In genomic region chr14:37110456-37110855, GRCm38 (mm10) we compare ENCODE assay signal across 31 mouse cellular contexts. TPM values are rescaled to one million over a fixed set of nuclear protein-coding genes. Genes with fewer than 3 reads are reported as not detected.
DNase-seq lines count a peak whose midpoint lies in the region; ATAC-seq and TF ChIP-seq lines count a peak whose summit lies in the region.
"Had no signal": no experiment of that assay in that cellular context is flagged by ENCODE, and none has a peak within 500 bp of the region (broad histone marks: within the 10 kb centered on the region; RNA-seq: fewer than 3 reads in every experiment).

No protein-coding gene starts in this region.

- no peak for TF ChIP-seq CTCF in intestine, postnatal 0 days (IDR thresholded peaks at IDR 0.05; ENCODE audit: low read depth)

- H3K4me3 ChIP-seq in limb, embryonic 12.5 days (replicated peaks) = no peak overlapping the region
- no peak overlapping the region for H3K4me3 ChIP-seq in limb, embryonic 10.5 days
- H3K4me3 ChIP-seq in intestine, postnatal 0 days (ENCODE audit: low read depth, low read length) = no peak overlapping the region
- H3K4me3 ChIP-seq: heart, embryonic 12.5 days; hindbrain, embryonic 13.5 days; limb, embryonic 13.5 days; liver, embryonic 13.5 days had no signal

- 51% methylated on average over 2 of the region's 2 CpGs for WGBS in limb, embryonic 12.5 days
- 60% methylated on average over 2 of the region's 2 CpGs for WGBS in limb, embryonic 10.5 days
- WGBS in intestine, postnatal 0 days = 47% methylated on average over 2 of the region's 2 CpGs

- DNase-seq in embryo, embryonic 10.5 days (ENCODE audit: low spot score) = peak; percentile 8
- DNase-seq in embryo, embryonic 10 days (ENCODE audit: low spot score) = no peak
- DNase-seq in limb, embryonic 10.5 days (ENCODE audit: low spot score) = no peak
- peak; percentile 38 for DNase-seq in Muller cell, postnatal 12 days (ENCODE audit: inconsistent ontology term)
- DNase-seq in yolk sac, embryonic 10.5 days (ENCODE audit: low spot score) = no peak
- no peak for DNase-seq in gastrocnemius, postnatal 14 days
- DNase-seq: adrenal gland, postnatal 14 days; cerebellum, adult 8-10 months; forebrain, postnatal 0 days; gastrocnemius, postnatal 25 days; heart, adult 18-20 months; heart, postnatal 10 days; kidney, adult 8-10 months; kidney, postnatal 10 days; liver, embryonic 13.5 days; lung, embryonic 14.5 days; lung, postnatal 36 days had no signal

- H3K9me3 ChIP-seq in limb, embryonic 12.5 days = no peaks in the 10 kb centered on the region
- no peaks in the 10 kb centered on the region for H3K9me3 ChIP-seq in limb, embryonic 10.5 days (replicated peaks)
- no peaks in the 10 kb centered on the region for H3K9me3 ChIP-seq in intestine, postnatal 0 days (ENCODE audit: control insufficient read depth)
- H3K9me3 ChIP-seq: heart, embryonic 12.5 days; hindbrain, embryonic 13.5 days; limb, embryonic 13.5 days; liver, embryonic 13.5 days had no signal

- no peak for ATAC-seq in limb, embryonic 12.5 days (ENCODE audit: insufficient number of reproducible peaks, insufficient read depth, low FRiP score, low TSS enrichment, low read depth)
- ATAC-seq in intestine, postnatal 0 days = no peak
- ATAC-seq: forebrain, postnatal 0 days; midbrain, embryonic 16.5 days had no signal

- no peak overlapping the region for H3K9ac ChIP-seq in limb, embryonic 12.5 days (replicated peaks)
- H3K9ac ChIP-seq in intestine, postnatal 0 days (ENCODE audit: low read depth, low read length) = no peak overlapping the region
- H3K9ac ChIP-seq: forebrain, postnatal 0 days; heart, embryonic 12.5 days; hindbrain, embryonic 13.5 days; limb, embryonic 13.5 days; liver, embryonic 13.5 days; lung, embryonic 14.5 days had no signal

- H3K27me3 ChIP-seq in limb, embryonic 12.5 days = no peaks in the 10 kb centered on the region
- H3K27me3 ChIP-seq in limb, embryonic 10.5 days (ENCODE audit: low read depth, poor library complexity, severe bottlenecking) = no peaks in the 10 kb centered on the region
- H3K27me3 ChIP-seq in intestine, postnatal 0 days (replicated peaks; ENCODE audit: control insufficient read depth, insufficient read depth, low read length) = no peaks in the 10 kb centered on the region
- H3K27me3 ChIP-seq: hindbrain, embryonic 13.5 days; limb, embryonic 13.5 days; liver, embryonic 13.5 days had no signal

- H3K36me3 ChIP-seq in limb, embryonic 12.5 days = no peaks in the 10 kb centered on the region
- no peaks in the 10 kb centered on the region for H3K36me3 ChIP-seq in limb, embryonic 10.5 days
- H3K36me3 ChIP-seq in intestine, postnatal 0 days (ENCODE audit: control insufficient read depth, insufficient read depth) = no peaks in the 10 kb centered on the region
- H3K36me3 ChIP-seq: heart, embryonic 12.5 days; hindbrain, embryonic 13.5 days; limb, embryonic 13.5 days; liver, embryonic 13.5 days had no signal

- H3K27ac ChIP-seq in limb, embryonic 12.5 days = no peak overlapping the region
- no peak overlapping the region for H3K27ac ChIP-seq in limb, embryonic 10.5 days
- H3K27ac ChIP-seq in intestine, postnatal 0 days (ENCODE audit: low read depth, low read length) = no peak overlapping the region
- H3K27ac ChIP-seq: hindbrain, embryonic 13.5 days; limb, embryonic 13.5 days; liver, embryonic 13.5 days had no signal

- peaks cover 14% of the 10 kb centered on the region for H3K4me1 ChIP-seq in limb, embryonic 12.5 days (replicated peaks)
- H3K4me1 ChIP-seq in limb, embryonic 10.5 days = peaks cover 15% of the 10 kb centered on the region
- no peaks in the 10 kb centered on the region for H3K4me1 ChIP-seq in intestine, postnatal 0 days (replicated peaks; ENCODE audit: control insufficient read depth, insufficient read depth, low read length)
- H3K4me1 ChIP-seq: hindbrain, embryonic 13.5 days; liver, embryonic 13.5 days had no signal

- 0 out of 2 replicates have a peak overlapping the region, but pooled peaks have one; percentile 1 for H3K4me2 ChIP-seq in limb, embryonic 12.5 days
- H3K4me2 ChIP-seq in intestine, postnatal 0 days (replicated peaks; ENCODE audit: low read depth) = peak overlapping the region; percentile 56; the same call in 1 of the 2 replicates
- H3K4me2 ChIP-seq: heart, embryonic 12.5 days; hindbrain, embryonic 13.5 days; liver, embryonic 13.5 days; lung, embryonic 14.5 days had no signal

- intact Hi-C loops in gastrocnemius, postnatal 14 days (cut with DNase I; ENCODE audit: low total_unique reads) = no loop called here

RNA-seq across cellular contexts. Expression of gene 2610528A11Rik, which starts 3.4 kb away (rescaled TPM):
- polyA plus RNA-seq in limb, embryonic 12.5 days (2016; fragmentation: Nextera tagmentation; extraction: Ambion mirVana) = 0.59 and 0.68 TPM in 2 replicates
- 2.7 and 3.5 TPM in 2 replicates for polyA plus RNA-seq in limb, embryonic 10.5 days (2016; fragmentation: Nextera tagmentation; extraction: Ambion mirVana)
- 10.5 and 45.5 TPM in 2 replicates for polyA plus RNA-seq in intestine, postnatal 0 days (2015; fragmentation: Nextera tagmentation; extraction: Ambion mirVana)
- total RNA-seq in gastrocnemius, postnatal 14 days (2021) = under 1 TPM in 1 of 2 experiments, not detected in 1; 0.47 TPM
- total RNA-seq: forebrain, postnatal 0 days; layer of hippocampus, adult 18-20 months; MEL; neutrophil, adult 5-6 weeks had no signal
- polyA plus RNA-seq: midbrain, embryonic 16.5 days had no signal

RNA-seq across cellular contexts. Expression of gene Cdhr1, which starts 12.3 kb away (rescaled TPM):
- 0.11 TPM in 1 of 2 replicates, not detected in the other for polyA plus RNA-seq in limb, embryonic 12.5 days (2016; fragmentation: Nextera tagmentation; extraction: Ambion mirVana)
- 0.04 and 0.09 TPM in 2 replicates for polyA plus RNA-seq in limb, embryonic 10.5 days (2016; fragmentation: Nextera tagmentation; extraction: Ambion mirVana)
- 0.07 and 0.09 TPM in 2 replicates for polyA plus RNA-seq in intestine, postnatal 0 days (2015; fragmentation: Nextera tagmentation; extraction: Ambion mirVana)
- not detected for total RNA-seq in gastrocnemius, postnatal 14 days (2021)
- total RNA-seq: gastrocnemius, postnatal 25 days; MEL; neutrophil, adult 5-6 weeks had no signal
- polyA plus RNA-seq: liver, embryonic 13.5 days; lung, embryonic 14.5 days had no signal

RNA-seq across cellular contexts. Expression of gene Ghitm, which starts 24.6 kb away (rescaled TPM):
- polyA plus RNA-seq in limb, embryonic 12.5 days (2016; fragmentation: Nextera tagmentation; extraction: Ambion mirVana) = 161 and 167 TPM in 2 replicates
- polyA plus RNA-seq in limb, embryonic 10.5 days (2016; fragmentation: Nextera tagmentation; extraction: Ambion mirVana) = 182 TPM in 2 replicates
- polyA plus RNA-seq in intestine, postnatal 0 days (2015; fragmentation: Nextera tagmentation; extraction: Ambion mirVana) = 278 and 283 TPM in 2 replicates
- total RNA-seq in gastrocnemius, postnatal 14 days (2021) = 100 to 1,000 TPM; 262 to 295 TPM

RNA-seq across cellular contexts. Expression of gene Lrit2, which starts 42.7 kb away (rescaled TPM):
- polyA plus RNA-seq in limb, embryonic 12.5 days (2016; fragmentation: Nextera tagmentation; extraction: Ambion mirVana) = not detected in 2 replicates
- not detected in 2 replicates for polyA plus RNA-seq in limb, embryonic 10.5 days (2016; fragmentation: Nextera tagmentation; extraction: Ambion mirVana)
- polyA plus RNA-seq in intestine, postnatal 0 days (2015; fragmentation: Nextera tagmentation; extraction: Ambion mirVana) = not detected in 2 replicates
- total RNA-seq in gastrocnemius, postnatal 14 days (2021) = not detected
- total RNA-seq: adrenal gland, postnatal 14 days; forebrain, postnatal 0 days; gastrocnemius, postnatal 25 days; heart, adult 18-20 months; heart, postnatal 10 days; layer of hippocampus, adult 18-20 months; layer of hippocampus, postnatal 14 days; MEL; neutrophil, adult 5-6 weeks had no signal
- polyA plus RNA-seq: embryonic facial prominence, embryonic 11.5 days; forebrain, embryonic 11.5 days; forebrain, postnatal 0 days; heart, embryonic 12.5 days; hindbrain, embryonic 13.5 days; limb, embryonic 13.5 days; liver, embryonic 13.5 days; lung, embryonic 14.5 days; midbrain, embryonic 16.5 days; small intestine, adult 2 months; thymus, postnatal 0 days had no signal

RNA-seq across cellular contexts. Expression of gene Lrit1, which starts 55.8 kb away (rescaled TPM):
- polyA plus RNA-seq in limb, embryonic 12.5 days (2016; fragmentation: Nextera tagmentation; extraction: Ambion mirVana) = not detected in 2 replicates
- polyA plus RNA-seq in limb, embryonic 10.5 days (2016; fragmentation: Nextera tagmentation; extraction: Ambion mirVana) = not detected in 2 replicates
- polyA plus RNA-seq in intestine, postnatal 0 days (2015; fragmentation: Nextera tagmentation; extraction: Ambion mirVana) = 0.03 TPM in 1 of 2 replicates, not detected in the other
- total RNA-seq in gastrocnemius, postnatal 14 days (2021) = not detected
- total RNA-seq: forebrain, postnatal 0 days; gastrocnemius, postnatal 25 days; heart, adult 18-20 months; heart, postnatal 10 days; layer of hippocampus, adult 18-20 months; layer of hippocampus, postnatal 14 days; MEL; neutrophil, adult 5-6 weeks had no signal
- polyA plus RNA-seq: embryonic facial prominence, embryonic 11.5 days; forebrain, embryonic 11.5 days; forebrain, postnatal 0 days; heart, embryonic 12.5 days; hindbrain, embryonic 13.5 days; limb, embryonic 13.5 days; liver, embryonic 13.5 days; lung, embryonic 14.5 days; midbrain, embryonic 16.5 days; small intestine, adult 2 months; thymus, postnatal 0 days had no signal

Comparison
In these comparisons a context has a peak if more than half of its experiments do, and no peak if none do; other contexts are left out.
1. DNase-seq: peak in embryo, embryonic 10.5 days (single experiment) and Muller cell, postnatal 12 days (single experiment); none in embryo, embryonic 10 days (single experiment), limb, embryonic 10.5 days (single experiment), yolk sac, embryonic 10.5 days (single experiment) and gastrocnemius, postnatal 14 days (single experiment).